Mouse (Mus musculus) liver, embryonic 11.5 days (tissue): ENCODE data around the gene Eppin. TPM values are rescaled to one million over a fixed set of nuclear protein-coding genes. Genes with fewer than 3 reads are reported as not detected.
"Not testable (repeated sequence)": the region's sequence is repeated elsewhere in the genome, so short reads cannot be mapped to it uniquely, and the experiment has no call there.

ENCODE experiments used
- ATAC-seq: fragments of 200-750 bp; cut with Nextera tagmentation; replicated peaks from 2 replicates; pipeline ENCODE4 v1.8.0; 2017; ENCODE audit warnings: moderate number of reproducible peaks, mild to moderate bottlenecking, moderate TSS enrichment, moderate library complexity; ENCODE audit not compliant: low FRiP score
- DNase-seq: peaks from one replicate; pipeline ENCODE4 v3.0.0-alpha.2; 2017; ENCODE audit warnings: low spot score
- H3K27ac ChIP-seq: fragments of 300-500 bp; sonication (generic); 2 replicates; pipeline ENCODE4 v1.5.1; 2014; ENCODE audit warnings: mild to moderate bottlenecking, low read depth, low read length, control low read depth
- H3K27me3 ChIP-seq: fragments of 300-500 bp; sonication (generic); replicated peaks from 2 replicates; pipeline ENCODE4 v1.6.1; 2014; ENCODE audit warnings: low read length, mixed read lengths; ENCODE audit not compliant: control insufficient read depth, insufficient read depth
- H3K36me3 ChIP-seq: fragments of 300-500 bp; sonication (generic); 2 replicates; pipeline ENCODE4 v1.6.1; 2014; ENCODE audit warnings: mild to moderate bottlenecking, low read length, moderate library complexity, mixed read lengths; ENCODE audit not compliant: control insufficient read depth, insufficient read depth
- H3K4me1 ChIP-seq: fragments of 300-500 bp; sonication (generic); replicated peaks from 2 replicates; pipeline ENCODE4 v1.6.1; 2014; ENCODE audit warnings: low read length, mixed read lengths; ENCODE audit not compliant: control insufficient read depth, insufficient read depth
- H3K4me2 ChIP-seq: fragments of 300-500 bp; sonication (generic); 2 replicates; pipeline ENCODE4 v1.6.1; 2014; ENCODE audit warnings: mild to moderate bottlenecking, control low read depth, moderate library complexity
- H3K4me3 ChIP-seq: fragments of 300-500 bp; sonication (generic); 2 replicates; pipeline ENCODE4 v1.5.1; 2014; ENCODE audit warnings: low read depth, low read length, control low read depth
- H3K9ac ChIP-seq: fragments of 300-500 bp; sonication (generic); 2 replicates; pipeline ENCODE4 v1.6.1; 2014; ENCODE audit warnings: low read depth, low read length, control low read depth
- H3K9me3 ChIP-seq: fragments of 300-500 bp; sonication (generic); 2 replicates; pipeline ENCODE4 v1.6.1; 2016; ENCODE audit warnings: low read length, inconsistent platforms, mixed read lengths; ENCODE audit not compliant: control insufficient read depth
- WGBS: fragments of 180-500 bp; shearing (Covaris S2); extraction: QIAGEN DNeasy Blood & Tissue Kit; methylation state at CpG from one replicate; pipeline ENCODE4 v1.1.7; 2014; 5-methylcytosine and 5-hydroxymethylcytosine counted together
- polyA plus RNA-seq: library from polyadenylated mRNA; unstranded; fragments of >200 nt; fragmentation: Nextera tagmentation; extraction: Ambion mirVana; gene quantifications from 2 replicates; pipeline ENCODE4 v1.2.1, GENCODE M21; 2014

Eppin gene
- not detected in 2 replicates for polyA plus RNA-seq

GRCm38 (mm10) chr2:164593494-164593893, at the start of gene Eppin:
Gene Eppin, minus strand, starts transcription at chr2:164593594.
- ATAC-seq, result no peak
- H3K36me3 ChIP-seq, result no peaks in the 10 kb centered on the region
- no peak within 1 kb of the TSS for H3K4me2 ChIP-seq
- no peaks in the 10 kb centered on the region for H3K4me1 ChIP-seq
- no peak within 1 kb of the TSS for H3K9ac ChIP-seq
- no peak within 1 kb of the TSS for H3K27ac ChIP-seq
- WGBS, result 71% methylated on average over 4 of the region's 4 CpGs
- no peaks in the 10 kb centered on the region for H3K9me3 ChIP-seq
- no peaks in the 10 kb centered on the region for H3K27me3 ChIP-seq
- DNase-seq, result no peak
- no peak within 1 kb of the TSS for H3K4me3 ChIP-seq

- H3K27ac ChIP-seq, result no peak overlapping the region
- ATAC-seq (no peak), DNase-seq (no peak)
- H3K4me1 ChIP-seq, result no peaks in the 10 kb centered on the region
- H3K36me3 ChIP-seq, result no peaks in the 10 kb centered on the region
- no peaks in the 10 kb centered on the region for H3K27me3 ChIP-seq
- H3K4me2 ChIP-seq, result no peak overlapping the region
- WGBS, result 82% methylated on average over 13 of the region's 13 CpGs
- no peaks in the 10 kb centered on the region for H3K9me3 ChIP-seq
- H3K4me3 ChIP-seq, result no peak overlapping the region
- H3K9ac ChIP-seq, result no peak overlapping the region
Observed at GRCm38 (mm10) chr2:164641881-164642673, 48.7 kb upstream of the Eppin start.

GRCm38 (mm10) chr2:164641129-164641528, 47.7 kb upstream of the Eppin start:
- 59% methylated on average over 7 of the region's 7 CpGs for WGBS
- ATAC-seq, result no peak
- Histone ChIP-seq H3K27ac (no peak overlapping the region), H3K4me2 (no peak overlapping the region), H3K9me3 (no peaks in the 10 kb centered on the region), H3K9ac (no peak overlapping the region), H3K4me3 (no peak overlapping the region), H3K36me3 (no peaks in the 10 kb centered on the region), H3K4me1 (no peaks in the 10 kb centered on the region), H3K27me3 (no peaks in the 10 kb centered on the region)
- DNase-seq, result peak; percentile 27

- H3K27me3 ChIP-seq, result no peaks in the 10 kb centered on the region
- H3K4me1 ChIP-seq, result no peaks in the 10 kb centered on the region
- no peak within 1 kb of the TSS for H3K9ac ChIP-seq
- no peak within 1 kb of the TSS for H3K27ac ChIP-seq
- no peak within 1 kb of the TSS for H3K4me2 ChIP-seq
- no peaks in the 10 kb centered on the region for H3K9me3 ChIP-seq
- 84% methylated on average over 3 of the region's 3 CpGs for WGBS
- no peak for ATAC-seq
- no peak for DNase-seq
- H3K4me3 ChIP-seq, result no peak within 1 kb of the TSS
- H3K36me3 ChIP-seq, result no peaks in the 10 kb centered on the region
Observed at GRCm38 (mm10) chr2:164638696-164639095, 45.3 kb upstream of the Eppin start, which contains the start of gene Wfdc16. Gene Wfdc16, minus strand, starts transcription at chr2:164638796.

- ATAC-seq (no peak), DNase-seq (no peak)
- Histone ChIP-seq H3K27me3 (no peaks in the 10 kb centered on the region), H3K36me3 (no peaks in the 10 kb centered on the region), H3K4me2 (no peak overlapping the region), H3K9ac (no peak overlapping the region), H3K27ac (no peak overlapping the region), H3K4me1 (no peaks in the 10 kb centered on the region), H3K4me3 (no peak overlapping the region), H3K9me3 (no peaks in the 10 kb centered on the region)
- 72% methylated on average over 9 of the region's 9 CpGs for WGBS
Observed at GRCm38 (mm10) chr2:164635266-164635665, 41.9 kb upstream of the Eppin start.

- no peaks in the 10 kb centered on the region for H3K36me3 ChIP-seq
- WGBS, result 77% methylated on average over 4 of the region's 4 CpGs
- H3K9ac ChIP-seq, result no peak overlapping the region
- H3K9me3 ChIP-seq, result no peaks in the 10 kb centered on the region
- no peak for ATAC-seq
- H3K27ac ChIP-seq, result no peak overlapping the region
- no peaks in the 10 kb centered on the region for H3K27me3 ChIP-seq
- DNase-seq, result no peak
- no peaks in the 10 kb centered on the region for H3K4me1 ChIP-seq
- no peak overlapping the region for H3K4me3 ChIP-seq
- no peak overlapping the region for H3K4me2 ChIP-seq
Observed at GRCm38 (mm10) chr2:164621775-164622174, 28.4 kb upstream of the Eppin start.

GRCm38 (mm10) chr2:164619050-164619449, 25.7 kb upstream of the Eppin start:
- Histone ChIP-seq H3K4me1 (no peaks in the 10 kb centered on the region), H3K36me3 (no peaks in the 10 kb centered on the region)
- 72% methylated on average over 5 of the region's 5 CpGs for WGBS

GRCm38 (mm10) chr2:164615386-164615785, 22.0 kb upstream of the Eppin start:
- Histone ChIP-seq H3K36me3 (no peaks in the 10 kb centered on the region), H3K4me1 (no peaks in the 10 kb centered on the region), H3K27me3 (no peaks in the 10 kb centered on the region), H3K9me3 (no peaks in the 10 kb centered on the region), H3K9ac (no peak overlapping the region), H3K27ac (no peak overlapping the region), H3K4me3 (no peak overlapping the region), H3K4me2 (no peak overlapping the region)
- DNase-seq (no peak), ATAC-seq (no peak)
- 86% methylated on average over 3 of the region's 3 CpGs for WGBS

More at GRCm38 (mm10) chr2:164619050-164619449, 25.7 kb upstream of the Eppin start:
- Histone ChIP-seq H3K27me3 (no peaks in the 10 kb centered on the region), H3K9ac (no peak overlapping the region), H3K4me2 (no peak overlapping the region), H3K9me3 (no peaks in the 10 kb centered on the region), H3K27ac (no peak overlapping the region), H3K4me3 (no peak overlapping the region)
- DNase-seq, result no peak
- no peak for ATAC-seq

GRCm38 (mm10) chr2:164613471-164613870, 20.1 kb upstream of the Eppin start, which contains the start of the genes Wfdc6b and Wfdc8:
Gene Wfdc6b, plus strand, starts transcription at chr2:164613522.
Gene Wfdc8, minus strand, starts transcription at chr2:164613626.
- H3K4me2 ChIP-seq, H3K27ac ChIP-seq, H3K4me3 ChIP-seq, H3K27me3 ChIP-seq, H3K9ac ChIP-seq, H3K4me1 ChIP-seq, H3K9me3 ChIP-seq, ATAC-seq, H3K36me3 ChIP-seq, DNase-seq: not testable (repeated sequence)
- 61% methylated on average over 8 of the region's 8 CpGs for WGBS
